Mouse (Mus musculus): ENCODE data around the gene Kifc1.

Gene Kifc1

DNA sequence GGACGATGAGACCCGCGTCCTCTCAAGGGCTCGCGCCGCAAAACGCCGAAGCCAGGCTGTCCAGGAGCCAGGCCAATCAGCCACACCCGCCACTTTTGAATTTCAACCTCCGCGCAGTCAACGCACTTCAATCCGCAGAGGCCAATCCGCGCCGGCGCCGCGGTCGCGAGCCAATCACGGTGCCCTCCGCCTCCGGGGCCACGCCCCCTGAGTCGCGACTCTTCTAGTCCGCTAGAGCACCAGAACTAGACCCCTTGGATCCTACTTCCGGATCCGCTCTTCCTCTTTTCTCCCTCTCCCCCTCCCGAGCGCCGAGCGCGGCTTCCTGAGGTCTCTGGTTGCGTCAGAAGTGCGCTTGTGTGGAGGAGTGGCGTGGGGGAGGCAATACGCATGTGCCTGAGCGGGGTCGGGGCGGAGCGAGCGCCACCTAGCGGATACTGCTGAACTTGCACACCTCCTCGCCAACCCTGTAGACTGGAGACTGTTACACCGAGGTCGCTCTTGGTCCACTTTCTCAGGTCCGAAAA lies at the start of gene Kifc1:
Gene Kifc1 (minus strand): TSS at position 129 of the 527 bp plus-strand sequence.
- DNase-seq (ENCODE audit: extremely low read depth, low read depth) = peak; percentile 95

DNA sequence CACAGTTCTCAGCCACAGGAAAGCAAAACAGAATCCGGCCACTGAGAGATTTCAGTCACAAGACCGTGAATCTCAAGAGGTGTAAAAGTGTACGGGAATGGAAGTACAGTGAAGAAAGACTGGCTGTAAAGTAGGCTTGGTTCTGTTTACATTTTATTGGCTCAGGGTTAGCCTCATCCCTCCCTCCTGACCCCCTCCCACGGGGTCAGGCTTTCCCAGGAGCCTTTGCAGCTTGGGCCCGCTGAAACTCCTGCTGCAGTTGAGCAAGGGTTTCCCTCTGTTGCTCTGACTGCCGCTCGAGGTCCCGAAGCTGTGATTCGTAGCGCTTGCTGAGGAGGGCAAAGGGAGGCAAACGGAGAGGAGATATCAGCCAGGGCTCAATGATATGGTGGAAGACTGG lies 48.3 kb upstream of the Kifc1 start:
- DNase-seq (ENCODE audit: extremely low read depth, low read depth) = no peak

DNA sequence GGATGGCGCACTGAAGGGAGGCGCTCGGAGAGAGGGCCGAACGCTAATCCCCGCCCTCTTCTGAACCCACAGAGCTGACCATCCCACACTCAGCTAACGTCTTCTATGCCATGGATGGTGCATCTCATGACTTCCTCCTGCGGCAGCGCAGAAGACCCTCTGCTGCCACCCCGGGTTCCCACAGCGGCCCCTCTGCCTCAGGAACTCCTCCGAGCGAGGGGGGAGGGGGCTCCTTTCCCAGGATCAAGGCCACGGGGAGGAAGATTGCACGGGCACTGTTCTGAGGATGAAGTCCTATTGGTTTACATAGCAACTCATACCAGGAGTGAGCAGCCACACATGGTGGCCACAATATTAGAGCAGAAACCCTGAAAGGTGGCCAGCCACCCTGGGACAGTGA lies 46.5 kb upstream of the Kifc1 start:
- no peak for DNase-seq (ENCODE audit: extremely low read depth, low read depth)

GRCm38 (mm10) chr17:33935422-33936055 lies 45.1 kb upstream of the Kifc1 start:
- no peak for DNase-seq (ENCODE audit: extremely low read depth, low read depth)

- no peak for DNase-seq (ENCODE audit: extremely low read depth, low read depth)
Observed at GRCm38 (mm10) chr17:33932970-33933369, 42.5 kb upstream of the Kifc1 start.

GRCm38 (mm10) chr17:33932448-33932847 lies 42.0 kb upstream of the Kifc1 start:
- no peak for DNase-seq (ENCODE audit: extremely low read depth, low read depth)

- DNase-seq (ENCODE audit: extremely low read depth, low read depth) = no peak
Observed at GRCm38 (mm10) chr17:33931947-33932346, 41.5 kb upstream of the Kifc1 start.

DNA sequence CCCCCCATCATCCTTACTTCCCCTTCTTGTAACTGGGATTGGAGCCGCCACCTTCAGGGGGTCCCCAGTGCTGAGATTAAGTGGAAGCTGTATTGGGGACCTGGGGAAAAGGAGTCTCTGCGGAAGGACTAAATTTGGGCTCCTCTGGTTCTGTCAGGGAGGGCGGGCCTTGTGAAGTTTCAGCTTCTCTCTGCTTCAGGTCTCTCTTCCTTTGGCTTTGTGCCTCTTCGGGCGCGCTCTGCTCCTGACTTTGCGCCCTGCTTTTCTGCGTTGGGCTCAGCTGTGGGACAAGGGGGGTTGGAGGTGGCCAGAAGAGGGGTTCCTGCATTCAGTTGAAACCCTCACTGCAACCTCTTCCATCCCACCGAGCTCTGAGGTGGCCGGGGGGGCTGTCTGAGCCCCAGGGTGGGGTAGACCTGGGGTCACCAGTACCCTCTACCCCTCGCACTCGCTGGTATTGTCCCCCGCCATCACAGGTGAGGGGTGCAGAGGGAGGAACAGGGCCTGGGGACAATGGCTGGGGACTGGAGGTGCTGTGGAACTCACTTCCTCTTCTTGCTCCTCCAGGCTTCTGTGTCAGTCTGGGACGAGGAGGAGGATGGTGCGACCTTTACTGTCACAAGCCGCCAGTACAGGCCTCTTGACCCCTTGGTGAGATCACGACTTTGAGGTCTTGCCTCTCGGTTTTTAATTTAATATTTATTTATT lies 40.9 kb upstream of the Kifc1 start:
- DNase-seq (ENCODE audit: extremely low read depth, low read depth) = no peak

GRCm38 (mm10) chr17:33930280-33931158 lies 40.1 kb upstream of the Kifc1 start:
- no peak for DNase-seq (ENCODE audit: extremely low read depth, low read depth)

GRCm38 (mm10) chr17:33929371-33930279 lies 39.2 kb upstream of the Kifc1 start, which contains the start of gene Rgl2:
Gene Rgl2, plus strand, starts transcription at chr17:33929543.
- peak; percentile 70 for DNase-seq (ENCODE audit: extremely low read depth, low read depth)

GRCm38 (mm10) chr17:33928251-33928947 lies 37.9 kb upstream of the Kifc1 start:
- DNase-seq (ENCODE audit: extremely low read depth, low read depth) = no peak

DNA sequence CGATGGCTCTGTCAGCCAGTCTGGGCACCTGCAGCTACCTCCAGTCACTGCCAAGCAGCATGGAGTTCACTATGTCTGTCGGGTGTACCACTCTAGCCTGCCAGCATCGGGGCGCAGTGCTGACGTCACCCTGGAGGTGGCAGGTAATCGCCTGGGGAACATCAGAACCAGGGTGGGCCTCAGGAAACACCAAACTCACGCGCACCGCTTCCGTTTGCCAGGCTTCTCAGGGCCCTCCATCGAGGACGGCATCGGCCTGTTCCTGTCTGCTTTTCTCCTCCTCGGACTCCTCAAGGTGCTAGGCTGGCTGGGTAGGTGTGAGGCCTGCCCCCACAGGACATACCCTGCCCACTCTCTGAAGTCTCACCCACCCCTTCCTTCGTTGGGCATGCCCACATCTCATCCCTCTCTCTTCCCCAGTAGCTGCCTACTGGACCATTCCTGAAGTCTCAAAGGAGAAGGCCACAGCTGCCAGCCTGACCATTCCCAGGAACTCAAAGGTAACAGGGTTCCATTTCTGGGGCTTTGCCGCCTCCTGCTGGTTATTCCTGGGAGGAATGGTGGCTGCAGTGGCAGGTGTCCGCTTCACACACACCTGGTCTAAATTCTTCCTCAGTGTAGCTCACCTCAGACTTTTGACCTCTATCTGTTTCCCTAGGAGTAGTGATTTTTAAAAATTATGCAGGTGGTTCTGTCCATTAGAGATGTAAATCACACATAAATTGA lies 35.9 kb upstream of the Kifc1 start:
- no peak for DNase-seq (ENCODE audit: extremely low read depth, low read depth)

DNA sequence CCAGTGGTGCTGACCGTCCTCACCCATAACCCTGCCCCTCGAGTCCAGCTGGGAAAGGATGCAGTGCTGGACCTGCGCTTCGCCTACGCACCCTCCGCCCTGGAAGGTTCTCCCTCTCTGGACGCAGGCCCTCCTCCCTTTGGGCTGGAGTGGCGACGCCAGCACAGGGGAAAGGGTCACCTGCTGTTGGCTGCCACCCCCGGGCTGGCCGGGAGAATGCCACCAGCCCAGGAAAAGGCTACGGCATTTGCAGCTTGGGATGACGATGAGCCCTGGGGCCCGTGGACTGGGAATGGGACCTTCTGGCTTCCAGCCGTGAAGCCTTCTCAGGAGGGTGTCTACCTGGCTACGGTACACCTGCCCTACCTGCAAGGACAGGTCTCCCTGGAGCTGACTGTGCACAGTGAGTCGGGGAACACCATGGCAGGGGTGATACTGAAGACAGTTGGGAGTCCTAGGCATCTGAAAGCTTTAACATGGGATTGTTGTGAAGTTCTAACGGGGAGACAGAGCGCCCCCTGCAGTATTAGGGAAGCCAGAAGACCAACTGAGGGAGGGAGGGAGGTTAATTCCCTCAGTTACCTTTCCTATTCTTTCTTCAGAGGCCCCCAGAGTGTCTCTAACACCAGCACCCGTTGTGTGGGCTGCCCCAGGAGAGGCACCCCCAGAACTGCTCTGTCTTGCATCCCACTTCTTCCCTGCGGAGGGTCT lies 35.1 kb upstream of the Kifc1 start:
- DNase-seq (ENCODE audit: extremely low read depth, low read depth) = no peak

DNA sequence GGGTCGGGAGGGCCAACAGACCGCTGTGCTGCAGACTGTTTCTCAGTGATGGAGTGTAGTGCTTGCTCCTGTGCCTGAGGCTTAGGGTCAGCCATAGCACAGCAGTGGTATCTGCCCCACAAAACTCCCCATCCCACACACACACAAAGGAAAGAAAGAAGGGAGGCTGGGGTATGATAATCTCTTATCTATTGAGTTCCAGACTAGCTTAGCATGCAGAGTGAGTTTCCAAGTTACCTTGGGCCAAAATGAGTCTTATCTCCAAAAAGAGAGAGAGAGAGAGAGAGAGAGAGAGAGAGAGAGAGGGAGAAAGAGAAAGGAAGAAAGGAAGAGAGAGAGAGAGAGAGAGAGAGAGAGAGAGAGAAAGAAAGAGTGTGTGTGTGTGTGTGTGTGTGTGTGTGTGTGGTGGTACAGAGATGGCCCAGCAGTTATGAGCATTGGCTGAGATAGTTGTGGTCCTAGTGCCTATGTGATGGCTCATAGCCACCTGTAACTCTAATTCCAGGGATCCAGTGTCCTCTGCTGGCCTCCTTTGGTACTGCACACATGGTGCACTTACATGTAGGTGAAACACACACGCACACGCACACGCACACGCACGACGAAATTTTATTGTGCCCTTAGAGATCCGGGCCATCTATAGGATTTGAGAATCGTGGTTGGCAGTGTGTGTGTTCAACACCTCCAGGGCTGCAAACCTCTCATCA lies 34.3 kb upstream of the Kifc1 start:
- peak; percentile 61 for DNase-seq (ENCODE audit: extremely low read depth, low read depth)

- no peak for DNase-seq (ENCODE audit: extremely low read depth, low read depth)
Observed at GRCm38 (mm10) chr17:33921361-33921760, 30.9 kb upstream of the Kifc1 start.

GRCm38 (mm10) chr17:33920282-33921097 lies 30.0 kb upstream of the Kifc1 start:
- no peak for DNase-seq (ENCODE audit: extremely low read depth, low read depth)
